In genomic region chr12:59791473-59791872, GRCm38 (mm10) we compare ENCODE assay signal across 10 mouse cellular contexts.
A peak's percentile ranks its signal among the peaks of the same experiment; 100 is the strongest.
DNase-seq lines count a peak whose midpoint lies in the region; ATAC-seq and TF ChIP-seq lines count a peak whose summit lies in the region.
"Had no signal": no experiment of that assay in that cellular context is flagged by ENCODE, and none has a peak within 500 bp of the region (broad histone marks: within the 10 kb centered on the region; RNA-seq: fewer than 3 reads in every experiment).

No protein-coding gene starts in this region.

- peak; percentile 39 for TF ChIP-seq CTCF in lung, embryonic 14.5 days (IDR thresholded peaks at IDR 0.05; ENCODE audit: low read depth)

- H3K27ac ChIP-seq in lung, embryonic 14.5 days (ENCODE audit: low read depth), result no peak overlapping the region
- no peak overlapping the region for H3K27ac ChIP-seq in forebrain, embryonic 13.5 days
- H3K27ac ChIP-seq: heart, embryonic 15.5 days; lung, embryonic 15.5 days had no signal

- peak; percentile 11 for DNase-seq in embryo, embryonic 10 days (ENCODE audit: low spot score)
- DNase-seq in embryo, embryonic 11 days, result no peak
- peak; percentile 11 for DNase-seq in lung, embryonic 14.5 days
- no peak for DNase-seq in lung, postnatal 4 days
- DNase-seq in adrenal gland, postnatal 14 days, result peak; percentile 26
- peak; percentile 54 for DNase-seq in retina, embryonic 14.5 days (ENCODE audit: low spot score)
- no peak for DNase-seq in layer of hippocampus, adult 8-10 months (ENCODE audit: low spot score in 2 of 2)

- no peaks in the 10 kb centered on the region for H3K27me3 ChIP-seq in lung, embryonic 14.5 days (ENCODE audit: insufficient read depth, low read length)
- no peaks in the 10 kb centered on the region for H3K27me3 ChIP-seq in forebrain, embryonic 13.5 days
- H3K27me3 ChIP-seq: heart, embryonic 15.5 days; lung, embryonic 15.5 days had no signal

- no peaks in the 10 kb centered on the region for H3K36me3 ChIP-seq in lung, embryonic 14.5 days (ENCODE audit: insufficient read depth)
- H3K36me3 ChIP-seq in forebrain, embryonic 13.5 days (ENCODE audit: poor library complexity, severe bottlenecking), result no peaks in the 10 kb centered on the region
- H3K36me3 ChIP-seq: heart, embryonic 15.5 days; lung, embryonic 15.5 days had no signal

- WGBS in lung, embryonic 14.5 days, result 55% methylated on average over 4 of the region's 4 CpGs
- 58% methylated on average over 4 of the region's 4 CpGs for WGBS in forebrain, embryonic 13.5 days

- H3K9ac ChIP-seq in lung, embryonic 14.5 days, result no peak overlapping the region
- no peak overlapping the region for H3K9ac ChIP-seq in forebrain, embryonic 13.5 days
- H3K9ac ChIP-seq: heart, embryonic 15.5 days; lung, embryonic 15.5 days had no signal

- no peaks in the 10 kb centered on the region for H3K9me3 ChIP-seq in lung, embryonic 14.5 days (ENCODE audit: low read depth, low read length)
- H3K9me3 ChIP-seq in forebrain, embryonic 13.5 days (replicated peaks), result no peaks in the 10 kb centered on the region
- H3K9me3 ChIP-seq: heart, embryonic 15.5 days; lung, embryonic 15.5 days had no signal

- no peak overlapping the region for H3K4me3 ChIP-seq in lung, embryonic 14.5 days (ENCODE audit: low read depth, low read length)
- no peak overlapping the region for H3K4me3 ChIP-seq in forebrain, embryonic 13.5 days
- H3K4me3 ChIP-seq: heart, embryonic 15.5 days; lung, embryonic 15.5 days had no signal

- ATAC-seq in lung, embryonic 14.5 days (ENCODE audit: insufficient read depth), result no peak
- no peak for ATAC-seq in forebrain, embryonic 13.5 days

- H3K4me2 ChIP-seq in lung, embryonic 14.5 days, result no peak overlapping the region
- no peak overlapping the region for H3K4me2 ChIP-seq in forebrain, embryonic 13.5 days
- H3K4me2 ChIP-seq: heart, embryonic 15.5 days; lung, embryonic 15.5 days had no signal

- no peaks in the 10 kb centered on the region for H3K4me1 ChIP-seq in lung, embryonic 14.5 days (ENCODE audit: insufficient read depth)
- H3K4me1 ChIP-seq in forebrain, embryonic 13.5 days, result no peaks in the 10 kb centered on the region
- H3K4me1 ChIP-seq: heart, embryonic 15.5 days; lung, embryonic 15.5 days had no signal

Comparison
In these comparisons a context has a peak if more than half of its experiments do, and no peak if none do; other contexts are left out.
1. DNase-seq: peak in embryo, embryonic 10 days (single experiment), lung, embryonic 14.5 days (single experiment), adrenal gland, postnatal 14 days (single experiment) and retina, embryonic 14.5 days (single experiment); none in embryo, embryonic 11 days (single experiment), lung, postnatal 4 days (0 of 2) and layer of hippocampus, adult 8-10 months (0 of 2).